ENCODE assay signal across 9 mouse cellular contexts in genomic region chr17:34645831-34646511, GRCm38 (mm10). TPM values are rescaled to one million over a fixed set of nuclear protein-coding genes. Genes with fewer than 3 reads are reported as not detected.
DNase-seq lines count a peak whose midpoint lies in the region; ATAC-seq and TF ChIP-seq lines count a peak whose summit lies in the region.
"Had no signal": no experiment of that assay in that cellular context is flagged by ENCODE, and none has a peak within 500 bp of the region (broad histone marks: within the 10 kb centered on the region; RNA-seq: fewer than 3 reads in every experiment).

No protein-coding gene starts in this region.

- H3K4me3 ChIP-seq in heart, embryonic 14.5 days (ENCODE audit: control insufficient read depth in 1 of 2, insufficient read depth in 1 of 2, low read depth in 1 of 2, low read length in 2 of 2), result no peak overlapping the region; a peak in 1 of 4 replicates
- peak overlapping the region; percentile 68; the same call in 1 of the 2 replicates for H3K4me3 ChIP-seq in G1E (ENCODE audit: low read depth, low read length)
- H3K4me3 ChIP-seq in embryonic facial prominence, embryonic 13.5 days, result peak overlapping the region; percentile 100
- peak overlapping the region in 1 of 2 experiments; percentile 17; a peak in 1 of 4 replicates for H3K4me3 ChIP-seq in liver, embryonic 14.5 days (ENCODE audit: insufficient read depth in 1 of 2, low read depth in 2 of 2, low read length in 2 of 2)

- H3K4me2 ChIP-seq in heart, embryonic 14.5 days (ENCODE audit: low read length), result peak overlapping the region; percentile 69
- peak overlapping the region; percentile 78 for H3K4me2 ChIP-seq in embryonic facial prominence, embryonic 13.5 days
- peak overlapping the region; percentile 72 for H3K4me2 ChIP-seq in liver, embryonic 14.5 days (ENCODE audit: low read depth)

- no peaks in the 10 kb centered on the region for H3K27me3 ChIP-seq in heart, embryonic 14.5 days (ENCODE audit: control insufficient read depth, insufficient read depth, low read length)
- peaks cover 17% of the 10 kb centered on the region for H3K27me3 ChIP-seq in G1E (ENCODE audit: insufficient read depth, low read length)
- H3K27me3 ChIP-seq in embryonic facial prominence, embryonic 13.5 days, result no peaks in the 10 kb centered on the region
- H3K27me3 ChIP-seq in liver, embryonic 14.5 days (ENCODE audit: control insufficient read depth, insufficient read depth, low read length), result no peaks in the 10 kb centered on the region; the same call in 1 of the 2 replicates

- H3K9me3 ChIP-seq in heart, embryonic 14.5 days (ENCODE audit: control insufficient read depth, low read length), result no peaks in the 10 kb centered on the region
- no peaks in the 10 kb centered on the region for H3K9me3 ChIP-seq in G1E (replicated peaks)
- no peaks in the 10 kb centered on the region for H3K9me3 ChIP-seq in embryonic facial prominence, embryonic 13.5 days
- H3K9me3 ChIP-seq in liver, embryonic 14.5 days (ENCODE audit: control insufficient read depth, low read length), result no peaks in the 10 kb centered on the region

- no peak overlapping the region for H3K27ac ChIP-seq in heart, embryonic 14.5 days (replicated peaks in 1 of 2; ENCODE audit: control insufficient read depth in 1 of 2, insufficient read depth in 1 of 2, low read depth in 2 of 2, low read length in 2 of 2)
- H3K27ac ChIP-seq in embryonic facial prominence, embryonic 13.5 days, result no peak overlapping the region
- H3K27ac ChIP-seq in liver, embryonic 14.5 days, result no peak overlapping the region

- no peak for TF ChIP-seq CTCF in G1E (IDR thresholded peaks at IDR 0.05; ENCODE audit: low read depth, low read length)
- TF ChIP-seq CTCF in liver, embryonic 14.5 days (IDR thresholded peaks at IDR 0.05; ENCODE audit: low read depth), result no peak

- WGBS in heart, embryonic 14.5 days, result 83% methylated on average over 30 of the region's 30 CpGs
- 89% methylated on average over 30 of the region's 30 CpGs for WGBS in embryonic facial prominence, embryonic 13.5 days
- WGBS in liver, embryonic 14.5 days (ENCODE audit: insufficient replicate concordance), result 59% methylated on average over 30 of the region's 30 CpGs

- peaks cover 10 to 26% of the 10 kb centered on the region in 2 experiments for H3K4me1 ChIP-seq in heart, embryonic 14.5 days (ENCODE audit: control insufficient read depth in 2 of 2, insufficient read depth in 2 of 2, low read length in 2 of 2)
- H3K4me1 ChIP-seq in G1E (ENCODE audit: insufficient read depth, low read depth, low read length), result peaks cover 38% of the 10 kb centered on the region
- H3K4me1 ChIP-seq in embryonic facial prominence, embryonic 13.5 days, result peaks cover 41% of the 10 kb centered on the region
- peaks cover 13 to 26% of the 10 kb centered on the region in 2 experiments for H3K4me1 ChIP-seq in liver, embryonic 14.5 days (replicated peaks; ENCODE audit: control insufficient read depth in 2 of 2, insufficient read depth in 2 of 2, low read length in 1 of 2)

- no peak overlapping the region for H3K9ac ChIP-seq in heart, embryonic 14.5 days (ENCODE audit: low read length)
- H3K9ac ChIP-seq in embryonic facial prominence, embryonic 13.5 days, result no peak overlapping the region
- H3K9ac ChIP-seq in liver, embryonic 14.5 days (replicated peaks), result no peak overlapping the region

- DNase-seq in heart, postnatal 4 days, result no peak
- no peak for DNase-seq in G1E (ENCODE audit: low spot score)
- no peak for DNase-seq in liver, embryonic 14.5 days (ENCODE audit: low read depth in 3 of 3, low spot score in 3 of 3)
- no peak for DNase-seq in ovary, adult 18-20 months (ENCODE audit: low spot score)
- no peak for DNase-seq in thymus, postnatal 36 days
- DNase-seq in embryo, embryonic 10.5 days (ENCODE audit: low spot score), result no peak

- peaks cover 23% of the 10 kb centered on the region for H3K36me3 ChIP-seq in heart, embryonic 14.5 days (ENCODE audit: control insufficient read depth, insufficient read depth, low read length)
- H3K36me3 ChIP-seq in G1E (replicated peaks), result peaks cover 41% of the 10 kb centered on the region
- H3K36me3 ChIP-seq in embryonic facial prominence, embryonic 13.5 days, result peaks cover 22% of the 10 kb centered on the region
- H3K36me3 ChIP-seq in liver, embryonic 14.5 days (replicated peaks; ENCODE audit: control insufficient read depth, insufficient read depth, low read depth), result no peaks in the 10 kb centered on the region; the same call in 1 of the 2 replicates

- no peak for ATAC-seq in heart, embryonic 14.5 days (ENCODE audit: insufficient number of reproducible peaks, insufficient read depth, low FRiP score, low read depth)
- ATAC-seq in G1E (ENCODE audit: extremely low read depth, insufficient number of reproducible peaks, low FRiP score, poor library complexity, severe bottlenecking), result no peak
- no peak for ATAC-seq in embryonic facial prominence, embryonic 13.5 days (ENCODE audit: insufficient number of reproducible peaks, insufficient read depth, low FRiP score, low TSS enrichment, low read depth)
- no peak for ATAC-seq in liver, embryonic 14.5 days (ENCODE audit: insufficient read depth)

- no peak for TF ChIP-seq EP300 in liver, embryonic 14.5 days (IDR thresholded peaks at IDR 0.05; ENCODE audit: low read depth)

RNA-seq across cellular contexts. Expression of gene Atf6b, which starts 1.0 kb away (rescaled TPM):
- 28.7 and 34.3 TPM in 2 replicates for polyA plus RNA-seq in heart, embryonic 14.5 days (2014; fragmentation: Nextera tagmentation; extraction: Ambion mirVana)
- 10 to 100 TPM; 22.3 to 24.4 TPM for total RNA-seq in heart, postnatal 4 days (2021)
- total RNA-seq in G1E (2014; fragmentation: Nextera tagmentation) (20.5 and 23.0 TPM in 2 replicates), G1E (2017) (7.8 and 9.2 TPM in 2 replicates)
- polyA plus RNA-seq in G1E (2012), result 89.0 and 103 TPM in 2 replicates
- 97.8 and 106 TPM in 2 replicates for polyA plus RNA-seq in embryonic facial prominence, embryonic 13.5 days (2015; fragmentation: Nextera tagmentation; extraction: Ambion mirVana)
- 15.5 and 16.6 TPM in 2 replicates for polyA plus RNA-seq in liver, embryonic 14.5 days (2012; rRNA removed)
- 11.3 and 12.6 TPM in 2 replicates for polyA plus RNA-seq in liver, embryonic 14.5 days (2014; fragmentation: Nextera tagmentation; extraction: Ambion mirVana)

RNA-seq across cellular contexts. Expression of gene Fkbpl, which starts 1.4 kb away (rescaled TPM):
- 7.3 and 8.9 TPM in 2 replicates for polyA plus RNA-seq in heart, embryonic 14.5 days (2014; fragmentation: Nextera tagmentation; extraction: Ambion mirVana)
- total RNA-seq in heart, postnatal 4 days (2021), result 1 to 10 TPM; 6.1 to 9.5 TPM
- total RNA-seq in G1E (2014; fragmentation: Nextera tagmentation) (1.6 and 4.7 TPM in 2 replicates), G1E (2017) (11.9 and 22.1 TPM in 2 replicates)
- polyA plus RNA-seq in G1E (2012), result 6.5 and 7.8 TPM in 2 replicates
- 15.0 and 18.0 TPM in 2 replicates for polyA plus RNA-seq in embryonic facial prominence, embryonic 13.5 days (2015; fragmentation: Nextera tagmentation; extraction: Ambion mirVana)
- 0.47 and 1.6 TPM in 2 replicates for polyA plus RNA-seq in liver, embryonic 14.5 days (2012; rRNA removed)
- 2.9 and 3.2 TPM in 2 replicates for polyA plus RNA-seq in liver, embryonic 14.5 days (2014; fragmentation: Nextera tagmentation; extraction: Ambion mirVana)

RNA-seq across cellular contexts. Expression of gene Prrt1, which starts 16.6 kb away (rescaled TPM):
- 0.27 and 0.39 TPM in 2 replicates for polyA plus RNA-seq in heart, embryonic 14.5 days (2014; fragmentation: Nextera tagmentation; extraction: Ambion mirVana)
- under 1 TPM; 0.52 to 0.91 TPM for total RNA-seq in heart, postnatal 4 days (2021)
- total RNA-seq in G1E (2014; fragmentation: Nextera tagmentation) (not detected in 2 replicates), G1E (2017) (not detected in 2 replicates)
- polyA plus RNA-seq in G1E (2012), result not detected in 2 replicates
- 0.55 and 0.78 TPM in 2 replicates for polyA plus RNA-seq in embryonic facial prominence, embryonic 13.5 days (2015; fragmentation: Nextera tagmentation; extraction: Ambion mirVana)
- polyA plus RNA-seq in liver, embryonic 14.5 days (2012; rRNA removed), result 0.04 and 0.11 TPM in 2 replicates
- not detected in 2 replicates for polyA plus RNA-seq in liver, embryonic 14.5 days (2014; fragmentation: Nextera tagmentation; extraction: Ambion mirVana)
- total RNA-seq: neutrophil, adult 5-6 weeks had no signal

RNA-seq across cellular contexts. Expression of gene Ppt2, which starts 17.7 kb away (rescaled TPM):
- 30.4 and 33.3 TPM in 2 replicates for polyA plus RNA-seq in heart, embryonic 14.5 days (2014; fragmentation: Nextera tagmentation; extraction: Ambion mirVana)
- 10 to 100 TPM; 37.8 to 41.8 TPM for total RNA-seq in heart, postnatal 4 days (2021)
- total RNA-seq in G1E (2014; fragmentation: Nextera tagmentation) (17.1 and 25.6 TPM in 2 replicates), G1E (2017) (5.5 and 5.8 TPM in 2 replicates)
- 30.8 and 35.1 TPM in 2 replicates for polyA plus RNA-seq in G1E (2012)
- polyA plus RNA-seq in embryonic facial prominence, embryonic 13.5 days (2015; fragmentation: Nextera tagmentation; extraction: Ambion mirVana), result 21.6 and 22.2 TPM in 2 replicates
- polyA plus RNA-seq in liver, embryonic 14.5 days (2012; rRNA removed), result 10.4 and 11.6 TPM in 2 replicates
- polyA plus RNA-seq in liver, embryonic 14.5 days (2014; fragmentation: Nextera tagmentation; extraction: Ambion mirVana), result 10.5 and 12.9 TPM in 2 replicates

RNA-seq across cellular contexts. Expression of gene Tnxb, which starts 24.4 kb away (rescaled TPM):
- 2.7 and 3.0 TPM in 2 replicates for polyA plus RNA-seq in heart, embryonic 14.5 days (2014; fragmentation: Nextera tagmentation; extraction: Ambion mirVana)
- 10 to 100 TPM; 47.1 to 54.2 TPM for total RNA-seq in heart, postnatal 4 days (2021)
- total RNA-seq in G1E (2014; fragmentation: Nextera tagmentation) (0.08 TPM in 1 of 2 replicates, not detected in the other), G1E (2017) (under 0.01 and 0.06 TPM in 2 replicates)
- polyA plus RNA-seq in G1E (2012), result not detected in 2 replicates
- 0.03 and 0.04 TPM in 2 replicates for polyA plus RNA-seq in embryonic facial prominence, embryonic 13.5 days (2015; fragmentation: Nextera tagmentation; extraction: Ambion mirVana)
- polyA plus RNA-seq in liver, embryonic 14.5 days (2012; rRNA removed), result 0.17 and 0.21 TPM in 2 replicates
- polyA plus RNA-seq in liver, embryonic 14.5 days (2014; fragmentation: Nextera tagmentation; extraction: Ambion mirVana), result 0.10 and 0.13 TPM in 2 replicates
- total RNA-seq: neutrophil, adult 5-6 weeks had no signal

Comparison
In these comparisons a context has a peak if more than half of its experiments do, and no peak if none do; other contexts are left out.
1. H3K4me3 ChIP-seq: peak in G1E (single experiment) and embryonic facial prominence, embryonic 13.5 days (single experiment); none in heart, embryonic 14.5 days (0 of 2).
2. Peak in every context shown above with its lines, with median percentiles within 50 percentile points of each other: H3K4me2 ChIP-seq.